ENCODE assay signal across 9 mouse cellular contexts in genomic region chr1:58018856-58019255, GRCm38 (mm10). TPM values are rescaled to one million over a fixed set of nuclear protein-coding genes. Genes with fewer than 3 reads are reported as not detected.
DNase-seq lines count a peak whose midpoint lies in the region; ATAC-seq and TF ChIP-seq lines count a peak whose summit lies in the region.
"Had no signal": no experiment of that assay in that cellular context is flagged by ENCODE, and none has a peak within 500 bp of the region (broad histone marks: within the 10 kb centered on the region; RNA-seq: fewer than 3 reads in every experiment).

Gene Kctd18 (minus strand): TSS chr1:58018956.

- no peak within 1 kb of the TSS for H3K27ac ChIP-seq in heart, embryonic 16.5 days (ENCODE audit: low read length)
- no peak within 1 kb of the TSS for H3K27ac ChIP-seq in forebrain, postnatal 0 days (ENCODE audit: low read depth, low read length)

- H3K27me3 ChIP-seq in heart, embryonic 16.5 days (ENCODE audit: control insufficient read depth, insufficient read depth, low read length) = no peaks in the 10 kb centered on the region
- H3K27me3 ChIP-seq in Patski = no peaks in the 10 kb centered on the region
- H3K27me3 ChIP-seq in forebrain, postnatal 0 days (ENCODE audit: insufficient read depth, low read length) = no peaks in the 10 kb centered on the region

- peaks cover 38% of the 10 kb centered on the region for H3K36me3 ChIP-seq in heart, embryonic 16.5 days (ENCODE audit: control insufficient read depth, insufficient read depth)
- H3K36me3 ChIP-seq in forebrain, postnatal 0 days (ENCODE audit: insufficient read depth) = no peaks in the 10 kb centered on the region

- H3K4me1 ChIP-seq in heart, embryonic 16.5 days (ENCODE audit: control insufficient read depth, insufficient read depth, low read length) = no peaks in the 10 kb centered on the region
- no peaks in the 10 kb centered on the region for H3K4me1 ChIP-seq in forebrain, postnatal 0 days (ENCODE audit: insufficient read depth)

- POLR2A ChIA-PET in Patski (lab: Charles Lee) = no interaction called here

- TF ChIP-seq CTCF in Patski (IDR thresholded peaks at IDR 0.05) = no peak
- TF ChIP-seq CTCF in forebrain, postnatal 0 days (IDR thresholded peaks at IDR 0.05; ENCODE audit: low read depth) = no peak

- no peak within 1 kb of the TSS for H3K4me3 ChIP-seq in heart, embryonic 16.5 days (ENCODE audit: low read length)
- no peak within 1 kb of the TSS for H3K4me3 ChIP-seq in forebrain, postnatal 0 days (ENCODE audit: low read depth, low read length)

- in situ Hi-C loops in Patski (cut with MboI; ENCODE audit: low pct_unique_long_range_greater_than_20kb) = no loop called here

- CTCF ChIA-PET in Patski (lab: Charles Lee) = interaction anchor here (1.2 to 2.7 kb wide), 3 partner anchors 8 to 12 kb away, joined by 3 to 9 read pairs (median 3); no protein-coding TSS in a partner anchor

- H3K4me2 ChIP-seq in heart, embryonic 16.5 days (ENCODE audit: low read depth, low read length) = no peak within 1 kb of the TSS
- H3K4me2 ChIP-seq in forebrain, postnatal 0 days (ENCODE audit: low read depth) = no peak within 1 kb of the TSS

- H3K9ac ChIP-seq in heart, embryonic 16.5 days (ENCODE audit: low read length) = no peak within 1 kb of the TSS
- H3K9ac ChIP-seq in forebrain, postnatal 0 days = no peak within 1 kb of the TSS

- WGBS in heart, embryonic 16.5 days = 97% methylated on average over 7 of the region's 7 CpGs
- WGBS in forebrain, postnatal 0 days = 95% methylated on average over 7 of the region's 7 CpGs

- DNase-seq in heart, adult 9 months (ENCODE audit: low spot score in 2 of 2) = no peak
- no peak for DNase-seq in Patski (ENCODE audit: low read depth, low spot score)
- no peak for DNase-seq in forebrain, postnatal 0 days
- DNase-seq in cerebellum, adult 11 months = no peak
- DNase-seq in retina, postnatal 1 day = no peak
- no peak for DNase-seq in MN1 (ENCODE audit: low spot score)
- DNase-seq: thymus, postnatal 25 days had no signal

- ATAC-seq in heart, embryonic 16.5 days (replicated peaks; ENCODE audit: extremely low read depth, insufficient read depth, low FRiP score) = no peak
- ATAC-seq in Patski = no peak
- no peak for ATAC-seq in forebrain, postnatal 0 days
- no peak for ATAC-seq in megakaryocyte, adult 5-6 weeks (ENCODE audit: poor library complexity, severe bottlenecking)

- no peaks in the 10 kb centered on the region for H3K9me3 ChIP-seq in heart, embryonic 16.5 days (replicated peaks; ENCODE audit: control insufficient read depth, low read length)
- H3K9me3 ChIP-seq in forebrain, postnatal 0 days (ENCODE audit: low read length) = no peaks in the 10 kb centered on the region

RNA-seq across cellular contexts. Expression of gene Kctd18, which starts in this region (rescaled TPM):
- 9.8 and 14.0 TPM in 2 replicates for polyA plus RNA-seq in heart, embryonic 16.5 days (2015; fragmentation: Nextera tagmentation; extraction: Ambion mirVana)
- 24.1 TPM for polyA plus RNA-seq in Patski (2021)
- total RNA-seq in forebrain, postnatal 0 days (2014; rRNA removed) = 41.2 and 57.6 TPM in 2 replicates
- 21.8 and 27.5 TPM in 2 replicates for polyA plus RNA-seq in forebrain, postnatal 0 days (2015; fragmentation: Nextera tagmentation; extraction: Ambion mirVana)
- total RNA-seq in megakaryocyte, adult 5-6 weeks (2015) = 10.9 and 11.6 TPM in 2 replicates
- total RNA-seq in megakaryocyte, adult 5-6 weeks (2017) = 17.4 and 18.7 TPM in 2 replicates
